Mouse (Mus musculus): ENCODE results near the gene Gm21985. TPM values are rescaled to one million over a fixed set of nuclear protein-coding genes. Genes with fewer than 3 reads are reported as not detected.
"Not testable (repeated sequence)": the region's sequence is repeated elsewhere in the genome, so short reads cannot be mapped to it uniquely, and the experiment has no call there.

Gm21985 gene
- polyA plus RNA-seq, 1 experiment, result not detected

- no peak overlapping the region for H3K4me3 ChIP-seq
- no peaks in the 10 kb centered on the region for H3K79me2 ChIP-seq (ENCODE audit: control insufficient read depth, insufficient read depth)
- H3K4me2 ChIP-seq (ENCODE audit: low read depth), result no peak overlapping the region
- TF ChIP-seq MYOG (IDR thresholded peaks at IDR 0.05; ENCODE audit: control insufficient read depth in 1 of 3, insufficient read depth in 1 of 3, insufficient read length in 2 of 3, low read depth in 2 of 3) (no peak), TCF12 (IDR thresholded peaks at IDR 0.05; ENCODE audit: insufficient read depth, poor library complexity, severe bottlenecking) (no peak), POLR2A (IDR thresholded peaks at IDR 0.05; ENCODE audit: insufficient read length, low read depth) (no peak), MAX (IDR thresholded peaks at IDR 0.05; ENCODE audit: low read depth) (no peak), MYOD1 (IDR thresholded peaks at IDR 0.05; ENCODE audit: control insufficient read depth in 1 of 3, insufficient read length in 2 of 3, low read depth in 2 of 3) (no peak)
- no peaks in the 10 kb centered on the region for H3K27me3 ChIP-seq (ENCODE audit: control insufficient read depth, insufficient read depth, insufficient read length)
- H3ac ChIP-seq (ENCODE audit: control insufficient read depth, insufficient read length), result no peak overlapping the region
- peaks cover 15% of the 10 kb centered on the region for H3K36me3 ChIP-seq (ENCODE audit: control insufficient read depth, insufficient read depth)
Measured at GRCm38 (mm10) chr2:112425308-112425707, 159.2 kb downstream of the Gm21985 start.

- not testable (repeated sequence) for H3ac ChIP-seq (ENCODE audit: control insufficient read depth, insufficient read length); H3K4me2 ChIP-seq (ENCODE audit: low read depth); H3K27me3 ChIP-seq (ENCODE audit: control insufficient read depth, insufficient read depth, insufficient read length); H3K36me3 ChIP-seq (ENCODE audit: control insufficient read depth, insufficient read depth); H3K4me3 ChIP-seq; H3K79me2 ChIP-seq (ENCODE audit: control insufficient read depth, insufficient read depth)
Measured at GRCm38 (mm10) chr2:112428534-112428933, 162.4 kb downstream of the Gm21985 start.

DNA sequence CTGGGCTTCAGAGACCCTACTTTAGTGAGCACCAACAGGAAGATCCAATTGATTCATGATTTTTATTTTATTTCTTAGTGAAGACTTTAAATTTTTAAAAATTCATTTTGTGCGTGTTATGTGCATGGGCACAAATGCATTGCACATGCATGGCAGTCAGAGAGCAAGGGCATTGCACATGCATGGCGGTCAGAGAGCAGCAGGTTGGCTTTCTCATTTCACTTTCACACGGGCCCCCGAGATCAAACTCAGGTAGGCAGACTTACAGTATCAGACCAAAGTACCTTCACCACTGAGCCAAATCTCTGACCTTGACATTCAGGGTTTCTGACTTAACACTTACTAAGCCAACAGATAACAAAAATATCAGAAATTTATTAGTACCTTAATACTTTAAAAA lies 163.6 kb downstream of the Gm21985 start:
- H3K79me2 ChIP-seq (ENCODE audit: control insufficient read depth, insufficient read depth), result no peaks in the 10 kb centered on the region
- peak; percentile 59 for TF ChIP-seq POLR2AphosphoS2 (IDR thresholded peaks at IDR 0.05; ENCODE audit: insufficient read length, low read depth)
- TF ChIP-seq TCF12 (IDR thresholded peaks at IDR 0.05; ENCODE audit: insufficient read depth, poor library complexity, severe bottlenecking), result no peak
- peaks cover 4% of the 10 kb centered on the region for H3K36me3 ChIP-seq (ENCODE audit: control insufficient read depth, insufficient read depth)
- no peak overlapping the region for H3K4me2 ChIP-seq (ENCODE audit: low read depth)
- H3K27me3 ChIP-seq (ENCODE audit: control insufficient read depth, insufficient read depth, insufficient read length), result no peaks in the 10 kb centered on the region
- H3ac ChIP-seq (ENCODE audit: control insufficient read depth, insufficient read length), result no peak overlapping the region
- H3K4me3 ChIP-seq, result no peak overlapping the region

- H3K4me2 ChIP-seq (ENCODE audit: low read depth), result no peak overlapping the region
- H3K36me3 ChIP-seq (ENCODE audit: control insufficient read depth, insufficient read depth), result no peaks in the 10 kb centered on the region
- TF ChIP-seq MYOG (IDR thresholded peaks at IDR 0.05; ENCODE audit: control insufficient read depth in 1 of 3, insufficient read depth in 1 of 3, insufficient read length in 2 of 3, low read depth in 2 of 3) (peak in 1 of 3 experiments; percentile 44), TCF3 (IDR thresholded peaks at IDR 0.05; ENCODE audit: insufficient read length, low read depth) (no peak), MAX (IDR thresholded peaks at IDR 0.05; ENCODE audit: low read depth) (no peak), MYOD1 (IDR thresholded peaks at IDR 0.05; ENCODE audit: control insufficient read depth in 1 of 3, insufficient read length in 2 of 3, low read depth in 2 of 3) (peak in 2 of 3 experiments; percentile 21 to 29), E2F4 (IDR thresholded peaks at IDR 0.05; ENCODE audit: insufficient read depth) (no peak), REST (IDR thresholded peaks at IDR 0.05; ENCODE audit: insufficient read depth, insufficient read length) (no peak), POLR2AphosphoS2 (IDR thresholded peaks at IDR 0.05; ENCODE audit: insufficient read length, low read depth) (no peak), SRF (IDR thresholded peaks at IDR 0.05; ENCODE audit: control insufficient read depth, insufficient read length, low read depth) (no peak), CEBPB (IDR thresholded peaks at IDR 0.05; ENCODE audit: insufficient read depth, poor library complexity, severe bottlenecking) (no peak), TCF12 (IDR thresholded peaks at IDR 0.05; ENCODE audit: insufficient read depth, poor library complexity, severe bottlenecking) (peak; percentile 65), POLR2A (IDR thresholded peaks at IDR 0.05; ENCODE audit: insufficient read length, low read depth) (no peak), USF1 (IDR thresholded peaks at IDR 0.05; ENCODE audit: low read depth) (peak; percentile 28)
- no peaks in the 10 kb centered on the region for H3K27me3 ChIP-seq (ENCODE audit: control insufficient read depth, insufficient read depth, insufficient read length)
- H3K79me2 ChIP-seq (ENCODE audit: control insufficient read depth, insufficient read depth), result no peaks in the 10 kb centered on the region
- H3ac ChIP-seq (ENCODE audit: control insufficient read depth, insufficient read length), result no peak overlapping the region
- H3K4me3 ChIP-seq, result no peak overlapping the region
Measured at GRCm38 (mm10) chr2:112430403-112430802, 164.3 kb downstream of the Gm21985 start.

DNA sequence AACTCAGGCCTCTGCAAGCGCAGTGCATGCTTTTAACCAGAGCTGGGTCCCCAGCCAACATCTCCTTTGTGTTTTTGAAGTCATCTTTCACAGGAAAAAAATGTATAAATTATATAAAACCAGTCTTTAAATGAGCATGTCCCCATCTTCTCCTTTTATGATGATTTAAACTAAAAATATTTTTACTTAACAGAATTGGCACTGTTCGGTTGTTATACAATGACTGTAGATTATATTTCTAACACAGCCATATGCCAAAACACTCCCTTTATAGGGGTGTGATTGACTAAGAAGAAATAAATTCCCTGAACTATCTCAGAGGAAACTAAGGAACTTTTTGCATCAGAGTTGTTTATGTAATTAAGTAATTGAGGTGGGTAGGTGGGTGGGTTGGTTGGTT lies 166.4 kb downstream of the Gm21985 start:
- Histone ChIP-seq H3ac (ENCODE audit: control insufficient read depth, insufficient read length) (no peak overlapping the region), H3K4me2 (ENCODE audit: low read depth) (no peak overlapping the region), H3K27me3 (ENCODE audit: control insufficient read depth, insufficient read depth, insufficient read length) (no peaks in the 10 kb centered on the region), H3K4me3 (no peak overlapping the region), H3K79me2 (ENCODE audit: control insufficient read depth, insufficient read depth) (no peaks in the 10 kb centered on the region), H3K36me3 (ENCODE audit: control insufficient read depth, insufficient read depth) (no peaks in the 10 kb centered on the region)
- TF ChIP-seq USF1 (IDR thresholded peaks at IDR 0.05; ENCODE audit: low read depth), result no peak
- TF ChIP-seq SRF (IDR thresholded peaks at IDR 0.05; ENCODE audit: control insufficient read depth, insufficient read length, low read depth), result no peak
- no peak for TF ChIP-seq MAX (IDR thresholded peaks at IDR 0.05; ENCODE audit: low read depth)
- TF ChIP-seq MYOG (IDR thresholded peaks at IDR 0.05; ENCODE audit: control insufficient read depth in 1 of 3, insufficient read depth in 1 of 3, insufficient read length in 2 of 3, low read depth in 2 of 3), result no peak
- TF ChIP-seq E2F4 (IDR thresholded peaks at IDR 0.05; ENCODE audit: insufficient read depth), result no peak
- TF ChIP-seq REST (IDR thresholded peaks at IDR 0.05; ENCODE audit: insufficient read depth, insufficient read length), result no peak
- TF ChIP-seq TCF12 (IDR thresholded peaks at IDR 0.05; ENCODE audit: insufficient read depth, poor library complexity, severe bottlenecking), result no peak
- TF ChIP-seq POLR2AphosphoS2 (IDR thresholded peaks at IDR 0.05; ENCODE audit: insufficient read length, low read depth), result no peak
- TF ChIP-seq CEBPB (IDR thresholded peaks at IDR 0.05; ENCODE audit: insufficient read depth, poor library complexity, severe bottlenecking), result no peak
- no peak for TF ChIP-seq TCF3 (IDR thresholded peaks at IDR 0.05; ENCODE audit: insufficient read length, low read depth)
- no peak for TF ChIP-seq MYOD1 (IDR thresholded peaks at IDR 0.05; ENCODE audit: control insufficient read depth in 1 of 3, insufficient read length in 2 of 3, low read depth in 2 of 3)
- no peak for TF ChIP-seq POLR2A (IDR thresholded peaks at IDR 0.05; ENCODE audit: insufficient read length, low read depth)

All from myocyte (in vitro differentiated cells).